Comparison of ENCODE assay signal across 19 mouse cellular contexts in genomic region chr3:40683171-40683570, GRCm38 (mm10). TPM values are rescaled to one million over a fixed set of nuclear protein-coding genes. Genes with fewer than 3 reads are reported as not detected.
A peak's percentile ranks its signal among the peaks of the same experiment; 100 is the strongest.
DNase-seq lines count a peak whose midpoint lies in the region; ATAC-seq and TF ChIP-seq lines count a peak whose summit lies in the region.
"Had no signal": no experiment of that assay in that cellular context is flagged by ENCODE, and none has a peak within 500 bp of the region (broad histone marks: within the 10 kb centered on the region; RNA-seq: fewer than 3 reads in every experiment).

No protein-coding gene starts in this region.

- no peak for TF ChIP-seq EP300 in liver, postnatal 0 days (IDR thresholded peaks at IDR 0.05; ENCODE audit: low read depth)

- 0 out of 2 replicates have a peak, but pooled peaks have one; percentile 21 for ATAC-seq in liver, postnatal 0 days
- ATAC-seq in heart, embryonic 16.5 days (replicated peaks; ENCODE audit: extremely low read depth, insufficient read depth, low FRiP score), result peak; percentile 19; the same call in 1 of the 2 replicates
- no peak for ATAC-seq in intestine, embryonic 16.5 days
- ATAC-seq: activated CD4-positive, CD25-positive, alpha-beta regulatory T cell, adult 4 months; forebrain, embryonic 15.5 days had no signal

- H3K4me3 ChIP-seq in liver, postnatal 0 days (ENCODE audit: low read depth, low read length), result no peak overlapping the region
- H3K4me3 ChIP-seq in heart, embryonic 16.5 days (ENCODE audit: low read length), result no peak overlapping the region
- H3K4me3 ChIP-seq in intestine, embryonic 16.5 days (ENCODE audit: low read length), result no peak overlapping the region
- H3K4me3 ChIP-seq: forebrain, embryonic 15.5 days; liver, embryonic 15.5 days had no signal

- H3K4me1 ChIP-seq in liver, postnatal 0 days (ENCODE audit: insufficient read depth), result 0 out of 2 replicates have a peak, but pooled peaks cover 3% of the 10 kb centered on the region
- peaks cover 31% of the 10 kb centered on the region for H3K4me1 ChIP-seq in heart, embryonic 16.5 days (ENCODE audit: control insufficient read depth, insufficient read depth, low read length)
- H3K4me1 ChIP-seq in intestine, embryonic 16.5 days (ENCODE audit: control insufficient read depth, insufficient read depth, low read length), result peaks cover 6% of the 10 kb centered on the region; the same call in 1 of the 2 replicates
- H3K4me1 ChIP-seq: liver, embryonic 15.5 days had no signal

- H3K27ac ChIP-seq in liver, postnatal 0 days (ENCODE audit: low read depth), result no peak overlapping the region
- H3K27ac ChIP-seq in heart, embryonic 16.5 days (ENCODE audit: low read length), result peak overlapping the region; percentile 77
- no peak overlapping the region for H3K27ac ChIP-seq in intestine, embryonic 16.5 days (ENCODE audit: low read length)
- H3K27ac ChIP-seq: forebrain, embryonic 15.5 days; liver, embryonic 15.5 days had no signal

- TF ChIP-seq CTCF in liver, postnatal 0 days (IDR thresholded peaks at IDR 0.05; ENCODE audit: low read depth), result no peak

- intact Hi-C loops in heart, postnatal 36 days (cut with DNase I), result no loop called here

- 84% methylated on average over 18 of the region's 18 CpGs for WGBS in liver, postnatal 0 days (ENCODE audit: insufficient replicate concordance)
- 88% methylated on average over 18 of the region's 18 CpGs for WGBS in heart, embryonic 16.5 days
- WGBS in intestine, embryonic 16.5 days, result 90% methylated on average over 18 of the region's 18 CpGs

- H3K4me2 ChIP-seq in liver, postnatal 0 days (ENCODE audit: low read depth, low read length), result no peak overlapping the region
- no peak overlapping the region for H3K4me2 ChIP-seq in heart, embryonic 16.5 days (ENCODE audit: low read depth, low read length)
- no peak overlapping the region for H3K4me2 ChIP-seq in intestine, embryonic 16.5 days (ENCODE audit: low read depth, low read length)
- H3K4me2 ChIP-seq: forebrain, embryonic 15.5 days; liver, embryonic 15.5 days had no signal

- H3K9me3 ChIP-seq in liver, postnatal 0 days (ENCODE audit: low read length), result no peaks in the 10 kb centered on the region
- H3K9me3 ChIP-seq in heart, embryonic 16.5 days (replicated peaks; ENCODE audit: control insufficient read depth, low read length), result no peaks in the 10 kb centered on the region
- no peaks in the 10 kb centered on the region for H3K9me3 ChIP-seq in intestine, embryonic 16.5 days (ENCODE audit: control insufficient read depth, low read length)
- H3K9me3 ChIP-seq: forebrain, embryonic 15.5 days; liver, embryonic 15.5 days had no signal

- no peak overlapping the region for H3K9ac ChIP-seq in liver, postnatal 0 days (replicated peaks)
- no peak overlapping the region for H3K9ac ChIP-seq in heart, embryonic 16.5 days (ENCODE audit: low read length)
- H3K9ac ChIP-seq in intestine, embryonic 16.5 days (ENCODE audit: low read depth, low read length), result no peak overlapping the region
- H3K9ac ChIP-seq: forebrain, embryonic 15.5 days; liver, embryonic 15.5 days had no signal

- no peaks in the 10 kb centered on the region for H3K27me3 ChIP-seq in liver, postnatal 0 days (ENCODE audit: insufficient read depth, low read length)
- no peaks in the 10 kb centered on the region for H3K27me3 ChIP-seq in heart, embryonic 16.5 days (ENCODE audit: control insufficient read depth, insufficient read depth, low read length)
- H3K27me3 ChIP-seq in intestine, embryonic 16.5 days (replicated peaks; ENCODE audit: control insufficient read depth, insufficient read depth, low read length), result no peaks in the 10 kb centered on the region
- H3K27me3 ChIP-seq: forebrain, embryonic 15.5 days; liver, embryonic 15.5 days had no signal

- no peaks in the 10 kb centered on the region for H3K36me3 ChIP-seq in liver, postnatal 0 days (replicated peaks; ENCODE audit: insufficient read depth, low read length)
- no peaks in the 10 kb centered on the region for H3K36me3 ChIP-seq in heart, embryonic 16.5 days (ENCODE audit: control insufficient read depth, insufficient read depth)
- H3K36me3 ChIP-seq in intestine, embryonic 16.5 days (ENCODE audit: control insufficient read depth, insufficient read depth, low read length), result no peaks in the 10 kb centered on the region
- H3K36me3 ChIP-seq: forebrain, embryonic 15.5 days; liver, embryonic 15.5 days had no signal

- DNase-seq in heart, adult 18-20 months, result peak; percentile 6 to 13
- no peak for DNase-seq in heart, postnatal 36 days
- DNase-seq in liver, postnatal 0 days, result no peak
- DNase-seq in liver, result no peak
- DNase-seq in cerebellum, adult 18-20 months, result peak; percentile 46 to 57
- no peak for DNase-seq in right cerebral cortex, postnatal 14 days
- DNase-seq: kidney, postnatal 25 days; lung, postnatal 4 days; spleen, adult 18-20 months; thymus, postnatal 36 days had no signal

RNA-seq across cellular contexts. Expression of gene Slc25a31, which starts 25.5 kb away (rescaled TPM):
- total RNA-seq in heart, adult 18-20 months (2021), result under 1 TPM in 1 of 2 experiments, not detected in 1; 0.13 TPM
- total RNA-seq in heart, postnatal 36 days (2021), result not detected
- polyA plus RNA-seq in liver, postnatal 0 days (2015; fragmentation: Nextera tagmentation; extraction: Ambion mirVana), result 0.05 and 0.06 TPM in 2 replicates
- polyA plus RNA-seq in heart, embryonic 16.5 days (2015; fragmentation: Nextera tagmentation; extraction: Ambion mirVana), result 0.64 and 0.95 TPM in 2 replicates
- 0.10 and 0.16 TPM in 2 replicates for polyA plus RNA-seq in intestine, embryonic 16.5 days (2015; fragmentation: Nextera tagmentation; extraction: Ambion mirVana)
- total RNA-seq: adrenal gland, postnatal 36 days; common myeloid progenitor, adult 5-6 weeks; granulocyte monocyte progenitor cell, adult 5-6 weeks; neutrophil, adult 5-6 weeks had no signal
- polyA plus RNA-seq: activated CD4-positive, CD25-positive, alpha-beta regulatory T cell, adult 4 months had no signal

Comparison
In these comparisons a context has a peak if more than half of its experiments do, and no peak if none do; other contexts are left out.
1. DNase-seq: peak in heart, adult 18-20 months (2 of 2) and cerebellum, adult 18-20 months (2 of 2); none in heart, postnatal 36 days (0 of 2), liver, postnatal 0 days (single experiment), liver (single experiment) and right cerebral cortex, postnatal 14 days (single experiment).